Mouse (Mus musculus) right cerebral cortex, adult 2 months (tissue): Measurements from ENCODE around the gene Izumo1.

Experiments used
- DNase-seq, 2 experiments: peaks; one replicate each; pipeline ENCODE4 v3.0.0; 2021 to 2022; ENCODE audit warnings: low spot score in 2 of 2

Gene Izumo1

GRCm38 (mm10) chr7:45621443-45621842 is at the start of gene Izumo1:
Gene Izumo1 (plus strand): TSS chr7:45621811.
- DNase-seq, result no peak

GRCm38 (mm10) chr7:45571966-45572365 is 49.6 kb upstream of the Izumo1 start:
- DNase-seq, result no peak

GRCm38 (mm10) chr7:45573954-45574353 is 47.7 kb upstream of the Izumo1 start:
- DNase-seq, result no peak

- no peak for DNase-seq
Measured at GRCm38 (mm10) chr7:45574472-45575379, 46.9 kb upstream of the Izumo1 start.

GRCm38 (mm10) chr7:45585923-45586322 is 35.7 kb upstream of the Izumo1 start:
- DNase-seq, result no peak

- DNase-seq, result no peak
Measured at GRCm38 (mm10) chr7:45587631-45588592, 33.7 kb upstream of the Izumo1 start.

- DNase-seq, result peak; percentile 98
Measured at GRCm38 (mm10) chr7:45589173-45589572, 32.4 kb upstream of the Izumo1 start.

GRCm38 (mm10) chr7:45589898-45590297 is 31.7 kb upstream of the Izumo1 start:
- DNase-seq, result no peak

- no peak for DNase-seq
Measured at GRCm38 (mm10) chr7:45590874-45591273, 30.7 kb upstream of the Izumo1 start.

- no peak for DNase-seq
Measured at GRCm38 (mm10) chr7:45591880-45592279, 29.7 kb upstream of the Izumo1 start.

- DNase-seq, result peak; percentile 75 to 79
Measured at GRCm38 (mm10) chr7:45593118-45593815, 28.3 kb upstream of the Izumo1 start.

- DNase-seq, result no peak
Measured at GRCm38 (mm10) chr7:45595176-45595575, 26.4 kb upstream of the Izumo1 start.

- DNase-seq, result no peak
Measured at GRCm38 (mm10) chr7:45596107-45596506, 25.5 kb upstream of the Izumo1 start.

GRCm38 (mm10) chr7:45597013-45597412 is 24.6 kb upstream of the Izumo1 start:
- no peak for DNase-seq

- DNase-seq, result no peak
Measured at GRCm38 (mm10) chr7:45597527-45597926, 24.1 kb upstream of the Izumo1 start.

- no peak for DNase-seq
Measured at GRCm38 (mm10) chr7:45598960-45599879, 22.4 kb upstream of the Izumo1 start.

GRCm38 (mm10) chr7:45605704-45606289 is 15.8 kb upstream of the Izumo1 start:
- no peak for DNase-seq

- no peak for DNase-seq
Measured at GRCm38 (mm10) chr7:45609511-45609910, 12.1 kb upstream of the Izumo1 start.

- no peak for DNase-seq
Measured at GRCm38 (mm10) chr7:45616277-45616676, 5.3 kb upstream of the Izumo1 start.

- peak in 1 of 2 experiments; percentile 43 for DNase-seq
Measured at GRCm38 (mm10) chr7:45617042-45617695, 4.4 kb upstream of the Izumo1 start, which contains the start of gene Fut1. Gene Fut1 (plus strand): TSS chr7:45617289.
